Mouse (Mus musculus): ENCODE results near the gene Il23a. TPM values are rescaled to one million over a fixed set of nuclear protein-coding genes. Genes with fewer than 3 reads are reported as not detected.

Il23a gene
- 0.79 and 1.2 TPM in 2 replicates for total RNA-seq (2023)

GRCm38 (mm10) chr10:128298702-128299171, at the start of gene Il23a:
Gene Il23a, minus strand, starts transcription at chr10:128298752.

GRCm38 (mm10) chr10:128337306-128338181, 39.0 kb upstream of the Il23a start, which contains the start of gene Cs:
Gene Cs, plus strand, starts transcription at chr10:128337734.

GRCm38 (mm10) chr10:128322141-128323108, 23.9 kb upstream of the Il23a start, which contains the start of gene Cnpy2:
Gene Cnpy2, plus strand, starts transcription at chr10:128322459.

GRCm38 (mm10) chr10:128303126-128304021, 4.8 kb upstream of the Il23a start, which contains the start of gene Pan2:
Gene Pan2, plus strand, starts transcription at chr10:128303335.

GRCm38 (mm10) chr10:128270287-128270841, 28.2 kb downstream of the Il23a start, which contains the start of gene Stat2:
Gene Stat2, plus strand, starts transcription at chr10:128270559.

GRCm38 (mm10) chr10:128268371-128268770, 30.2 kb downstream of the Il23a start, which contains the start of gene Apof:
Gene Apof, plus strand, starts transcription at chr10:128268671.

GRCm38 (mm10) chr10:128253677-128254255, 44.8 kb downstream of the Il23a start, which contains the start of gene Apon:
Gene Apon, plus strand, starts transcription at chr10:128254096.

Other genes starting within 250 kb of the Il23a start
- 57.2 and 61.0 TPM in 2 replicates for gene Ptges3, start 239.8 kb downstream of the Il23a start, total RNA-seq (2023)
- gene Atp5b, start 215.5 kb downstream of the Il23a start, total RNA-seq (2023), result 384 and 435 TPM in 2 replicates
- 104 and 125 TPM in 2 replicates for gene Baz2a, start 207.2 kb downstream of the Il23a start, total RNA-seq (2023)
- 9.4 and 10.1 TPM in 2 replicates for gene Rbms2, start 118.5 kb downstream of the Il23a start, total RNA-seq (2023)
- 1.4 TPM in 1 of 2 replicates, not detected in the other for gene Gls2, start 104.3 kb downstream of the Il23a start, total RNA-seq (2023)
- 3.9 and 5.2 TPM in 2 replicates for gene Spryd4, start 86.9 kb downstream of the Il23a start, total RNA-seq (2023)
- not detected in 2 replicates for gene Mip, start 72.9 kb downstream of the Il23a start, total RNA-seq (2023)
- 21.0 and 30.8 TPM in 2 replicates for gene Timeless, start 66.7 kb downstream of the Il23a start, total RNA-seq (2023)
- 0.44 TPM in 1 of 2 replicates, not detected in the other for gene Apon, start 44.7 kb downstream of the Il23a start, total RNA-seq (2023)
- not detected in 2 replicates for gene Apof, start 30.1 kb downstream of the Il23a start, total RNA-seq (2023)
- gene Stat2, start 28.2 kb downstream of the Il23a start, total RNA-seq (2023), result 34.0 and 36.3 TPM in 2 replicates
- gene Pan2, start 4.6 kb upstream of the Il23a start, total RNA-seq (2023), result 26.5 and 36.7 TPM in 2 replicates
- gene Cnpy2, start 23.7 kb upstream of the Il23a start, total RNA-seq (2023), result 25.3 and 30.7 TPM in 2 replicates
- gene Cs, start 39.0 kb upstream of the Il23a start, total RNA-seq (2023), result 85.9 and 94.3 TPM in 2 replicates
- gene Coq10a, start 70.2 kb upstream of the Il23a start, total RNA-seq (2023), result 15.2 and 19.1 TPM in 2 replicates
- gene Ankrd52, start 78.4 kb upstream of the Il23a start, total RNA-seq (2023), result 29.8 and 44.1 TPM in 2 replicates
- gene Slc39a5, start 102.5 kb upstream of the Il23a start, total RNA-seq (2023), result not detected in 2 replicates
- gene Nabp2, start 112.7 kb upstream of the Il23a start, total RNA-seq (2023), result 23.4 and 31.8 TPM in 2 replicates
- gene Rnf41, start 112.9 kb upstream of the Il23a start, total RNA-seq (2023), result 37.4 and 48.3 TPM in 2 replicates
- 79.4 TPM in 2 replicates for gene Smarcc2, start 160.5 kb upstream of the Il23a start, total RNA-seq (2023)
- 1,119 and 1,205 TPM in 2 replicates for gene Myl6, start 195.4 kb upstream of the Il23a start, total RNA-seq (2023)
- 1.9 and 2.0 TPM in 2 replicates for gene Myl6b, start 199.9 kb upstream of the Il23a start, total RNA-seq (2023)
- 116 and 144 TPM in 2 replicates for gene Esyt1, start 227.1 kb upstream of the Il23a start, total RNA-seq (2023)
- gene Zc3h10, start 249.0 kb upstream of the Il23a start, total RNA-seq (2023), result 21.4 and 25.9 TPM in 2 replicates

Measured in neutrophil, adult 65 days (primary cell).